Mouse (Mus musculus): ENCODE results near the gene Cbs. TPM values are rescaled to one million over a fixed set of nuclear protein-coding genes. Genes with fewer than 3 reads are reported as not detected.

The Cbs gene
- polyA plus RNA-seq, 1 experiment from 2014 or later, result 7.3 TPM

Small RNA genes lying within 50 kb of the gene (microRNA-seq; reads per million reads assigned to microRNA genes)
- not detected for gene Gm24970 (ENCODE audit: borderline number of aligned reads)

Other genes with a start within 250 kb of the Cbs start
- 65.1 and 70.4 TPM in 2 replicates for gene Wdr4, start 117.3 kb downstream of the Cbs start, polyA plus RNA-seq (2014; fragmentation: Nextera tagmentation; extraction: Ambion mirVana)
- gene Ndufv3, start 117.1 kb downstream of the Cbs start, polyA plus RNA-seq (2014; fragmentation: Nextera tagmentation; extraction: Ambion mirVana), result 331 and 352 TPM in 2 replicates
- gene Pknox1, start 72.5 kb downstream of the Cbs start, polyA plus RNA-seq (2014; fragmentation: Nextera tagmentation; extraction: Ambion mirVana), result 25.4 and 25.8 TPM in 2 replicates
- gene U2af1, start 21.7 kb upstream of the Cbs start, polyA plus RNA-seq (2014; fragmentation: Nextera tagmentation; extraction: Ambion mirVana), result 188 and 210 TPM in 2 replicates
- not detected in 2 replicates for gene Cryaa, start 40.6 kb upstream of the Cbs start, polyA plus RNA-seq (2014; fragmentation: Nextera tagmentation; extraction: Ambion mirVana)
- 10.4 and 11.2 TPM in 2 replicates for gene Sik1, start 218.6 kb upstream of the Cbs start, polyA plus RNA-seq (2014; fragmentation: Nextera tagmentation; extraction: Ambion mirVana)